Mouse (Mus musculus) lung, adult 2 months (tissue): ENCODE data around the gene Desi1. TPM values are rescaled to one million over a fixed set of nuclear protein-coding genes. Genes with fewer than 3 reads are reported as not detected.

Experiments used
- DNase-seq: peaks from one replicate; pipeline ENCODE4 v3.0.0; 2022
- H3K4me1 ChIP-seq: fragments of 200-500 bp; 2 replicates; pipeline ENCODE4 v1.6.1; 2011; ENCODE audit warnings: low read length; ENCODE audit not compliant: control insufficient read depth, insufficient read depth
- H3K4me3 ChIP-seq: fragments of 200-500 bp; replicated peaks from 2 replicates; pipeline ENCODE3; 2011; ENCODE audit warnings: low read depth, mild to moderate bottlenecking, control low read depth, low read length; ENCODE audit errors: extremely low read depth
- CTCF ChIP-seq: fragments of 200-500 bp; IDR thresholded peaks from 2 replicates; pipeline ENCODE4 v1.5.1; 2011; ENCODE audit warnings: mild to moderate bottlenecking, low read length, control low read depth; ENCODE audit not compliant: insufficient read depth
- POLR2A ChIP-seq: fragments of 200-500 bp; IDR thresholded peaks from 2 replicates; pipeline ENCODE4 v1.6.1; 2011; ENCODE audit warnings: low read depth, mild to moderate bottlenecking, control low read depth, low read length, borderline replicate concordance; ENCODE audit errors: extremely low read depth
- WGBS: fragments of 180-500 bp; shearing (Covaris S2); methylation state at CpG from one replicate; pipeline ENCODE4 v1.1.7; 2018; 5-methylcytosine and 5-hydroxymethylcytosine counted together
- polyA plus RNA-seq: library from polyadenylated mRNA; depleted of rRNA; stranded (reverse); fragments of >200 nt; gene quantifications from 2 replicates; pipeline ENCODE4 v1.2.3, GENCODE M21; 2012

Gene Desi1
- polyA plus RNA-seq, 1 experiment, result 24.0 TPM

- no peak for DNase-seq
- WGBS, result 58% methylated on average over 7 of the region's 7 CpGs
- H3K4me3 ChIP-seq, result no peak overlapping the region
- H3K4me1 ChIP-seq, result no peaks in the 10 kb centered on the region
- TF ChIP-seq POLR2A, result no peak
- no peak for TF ChIP-seq CTCF
Observed at GRCm38 (mm10) chr15:81969173-81969572, 64.5 kb downstream of the Desi1 start.

GRCm38 (mm10) chr15:81968447-81968846 is 65.2 kb downstream of the Desi1 start:
- Histone ChIP-seq H3K4me1 (no peaks in the 10 kb centered on the region), H3K4me3 (no peak overlapping the region)
- TF ChIP-seq CTCF, result no peak
- TF ChIP-seq POLR2A, result no peak
- 43% methylated on average over 2 of the region's 2 CpGs for WGBS
- DNase-seq, result no peak

- Histone ChIP-seq H3K4me3 (no peak overlapping the region), H3K4me1 (no peaks in the 10 kb centered on the region)
- 84% methylated on average over 5 of the region's 5 CpGs for WGBS
- TF ChIP-seq CTCF (no peak), POLR2A (no peak)
- DNase-seq, result no peak
Observed at GRCm38 (mm10) chr15:81967821-81968220, 65.8 kb downstream of the Desi1 start.

- 56% methylated on average over 13 of the region's 14 CpGs for WGBS
Observed at GRCm38 (mm10) chr15:81966062-81966829, 67.4 kb downstream of the Desi1 start.

GRCm38 (mm10) chr15:81964980-81965545 is 68.6 kb downstream of the Desi1 start:
- Histone ChIP-seq H3K4me3 (no peak overlapping the region), H3K4me1 (no peaks in the 10 kb centered on the region)
- no peak for DNase-seq
- 63% methylated on average over 4 of the region's 4 CpGs for WGBS
- TF ChIP-seq POLR2A, result no peak
- no peak for TF ChIP-seq CTCF

More at GRCm38 (mm10) chr15:81966062-81966829, 67.4 kb downstream of the Desi1 start:
- no peak for DNase-seq
- Histone ChIP-seq H3K4me1 (no peaks in the 10 kb centered on the region), H3K4me3 (no peak overlapping the region)
- no peak for TF ChIP-seq POLR2A
- TF ChIP-seq CTCF, result no peak

GRCm38 (mm10) chr15:81964262-81964661 is 69.4 kb downstream of the Desi1 start:
- WGBS, result 33% methylated on average over 1 of the region's 1 CpGs

GRCm38 (mm10) chr15:81961078-81961451 is 72.6 kb downstream of the Desi1 start:
- 3% methylated on average over 8 of the region's 8 CpGs for WGBS
- DNase-seq, result no peak
- TF ChIP-seq CTCF (no peak), POLR2A (no peak)
- H3K4me1 ChIP-seq, result no peaks in the 10 kb centered on the region
- peak overlapping the region; percentile 55 for H3K4me3 ChIP-seq

More at GRCm38 (mm10) chr15:81964262-81964661, 69.4 kb downstream of the Desi1 start:
- DNase-seq, result no peak
- Histone ChIP-seq H3K4me3 (no peak overlapping the region), H3K4me1 (no peaks in the 10 kb centered on the region)
- TF ChIP-seq POLR2A (no peak), CTCF (no peak)

- TF ChIP-seq POLR2A, result peak; percentile 44; the same call in 1 of the 2 replicates
- peak; percentile 85 for TF ChIP-seq CTCF
- no peaks in the 10 kb centered on the region for H3K4me1 ChIP-seq
- peak; percentile 98 for DNase-seq
- peak within 1 kb of the TSS; percentile 65 for H3K4me3 ChIP-seq
- under 1% methylated on average over 77 of the region's 77 CpGs for WGBS
Observed at GRCm38 (mm10) chr15:81960171-81961077, 73.2 kb downstream of the Desi1 start, which contains the start of gene Pmm1. Gene Pmm1, minus strand, starts transcription at chr15:81960930.

- no peak for DNase-seq
- TF ChIP-seq POLR2A, result no peak
- no peak for TF ChIP-seq CTCF
- 68% methylated on average over 3 of the region's 3 CpGs for WGBS
- Histone ChIP-seq H3K4me1 (no peaks in the 10 kb centered on the region), H3K4me3 (no peak overlapping the region)
Observed at GRCm38 (mm10) chr15:81958906-81959305, 74.8 kb downstream of the Desi1 start.
